Mouse (Mus musculus) splenic B cell, adult 2 months (primary cell): ENCODE measurements around the gene Wbp2.

Experiments
- DNase-seq: peaks from one replicate; pipeline ENCODE4 v3.0.0-alpha.2; 2011; ENCODE audit warnings: low read depth, low spot score
- H3K27me3 ChIP-seq: 2 replicates; pipeline ENCODE4 v1.6.1; 2012; ENCODE audit warnings: mild to moderate bottlenecking, low read length, moderate library complexity, mixed read lengths; ENCODE audit not compliant: control insufficient read depth, poor library complexity, insufficient read depth, severe bottlenecking
- H3K36me3 ChIP-seq: 2 replicates; pipeline ENCODE4 v1.6.1; 2012; ENCODE audit warnings: mild to moderate bottlenecking, low read length, moderate library complexity, mixed read lengths; ENCODE audit not compliant: control insufficient read depth, poor library complexity, insufficient read depth, severe bottlenecking

Gene Wbp2

DNA sequence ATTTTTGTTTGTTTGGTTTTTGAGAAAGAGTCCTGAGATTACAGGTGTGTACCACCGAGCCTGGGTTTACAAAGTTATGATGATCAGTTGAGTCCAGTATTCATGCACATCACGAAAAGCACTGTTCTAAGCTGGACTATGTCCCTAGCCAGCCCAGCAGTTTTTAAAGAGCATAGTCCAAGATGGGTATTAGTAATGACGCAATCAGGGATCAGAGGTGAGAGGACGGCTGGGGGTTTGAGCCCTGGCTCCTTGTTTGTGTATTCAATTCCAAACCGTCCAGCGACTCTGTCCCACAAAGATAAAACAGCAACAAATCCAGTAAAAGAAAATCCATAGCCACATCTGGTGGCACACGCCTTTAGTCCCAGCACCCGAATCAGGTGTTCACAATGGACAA is 1.4 kb upstream of the Wbp2 start:
- no peak for DNase-seq
- H3K27me3 ChIP-seq = no peaks in the 10 kb centered on the region
- H3K36me3 ChIP-seq = no peaks in the 10 kb centered on the region; the same call in none of the 2 replicates

DNA sequence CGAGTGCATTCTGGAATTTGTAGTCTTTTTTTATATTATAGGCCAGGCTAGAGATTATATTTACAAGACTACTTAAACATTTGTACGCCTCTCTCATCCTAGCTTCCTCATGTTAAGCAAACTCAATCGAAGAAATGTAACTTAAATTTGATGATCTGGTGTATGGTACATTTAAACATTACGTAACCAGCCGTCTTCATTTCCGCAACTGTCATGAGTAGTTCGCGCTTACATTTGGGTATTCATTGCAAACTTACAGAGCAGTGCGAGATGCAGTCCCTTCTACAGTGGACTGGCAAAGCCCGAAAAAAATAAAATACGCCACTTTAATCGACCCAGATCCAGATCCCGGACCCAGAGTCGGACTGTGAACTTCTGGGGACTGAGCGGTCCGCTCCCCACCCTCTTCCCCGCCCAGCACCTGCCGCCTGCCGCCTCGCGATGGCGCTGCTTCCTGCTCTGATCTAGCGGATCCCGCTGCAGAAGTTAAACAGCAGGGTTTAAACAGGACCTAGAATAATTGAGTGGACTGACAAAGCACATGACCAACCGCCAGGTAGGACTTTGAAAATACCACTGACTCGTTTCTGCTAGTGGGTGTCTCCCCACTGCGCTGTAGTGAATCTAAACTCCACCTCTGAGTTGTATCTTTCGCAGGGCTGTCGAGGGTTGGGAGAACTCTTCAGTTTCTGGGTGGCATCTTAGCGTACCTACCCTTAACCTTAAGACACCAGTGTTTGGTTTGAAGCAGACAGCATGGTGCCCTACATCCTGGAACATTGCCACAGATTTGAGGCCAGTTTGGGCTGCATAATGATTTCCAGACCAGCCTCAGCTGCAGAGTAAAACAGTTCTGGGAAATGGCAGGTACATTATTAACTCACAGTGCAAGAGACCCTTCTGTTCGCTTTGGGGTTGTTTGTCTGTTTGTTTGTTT is 667 bp upstream of the Wbp2 start:
- H3K36me3 ChIP-seq = no peaks in the 10 kb centered on the region; the same call in none of the 2 replicates
- no peaks in the 10 kb centered on the region for H3K27me3 ChIP-seq
- peak; percentile 91 for DNase-seq

GRCm38 (mm10) chr11:116084166-116084565 is 2.6 kb downstream of the Wbp2 start:
- peaks cover 15% of the 10 kb centered on the region for H3K36me3 ChIP-seq
- DNase-seq = no peak
- no peaks in the 10 kb centered on the region for H3K27me3 ChIP-seq

DNA sequence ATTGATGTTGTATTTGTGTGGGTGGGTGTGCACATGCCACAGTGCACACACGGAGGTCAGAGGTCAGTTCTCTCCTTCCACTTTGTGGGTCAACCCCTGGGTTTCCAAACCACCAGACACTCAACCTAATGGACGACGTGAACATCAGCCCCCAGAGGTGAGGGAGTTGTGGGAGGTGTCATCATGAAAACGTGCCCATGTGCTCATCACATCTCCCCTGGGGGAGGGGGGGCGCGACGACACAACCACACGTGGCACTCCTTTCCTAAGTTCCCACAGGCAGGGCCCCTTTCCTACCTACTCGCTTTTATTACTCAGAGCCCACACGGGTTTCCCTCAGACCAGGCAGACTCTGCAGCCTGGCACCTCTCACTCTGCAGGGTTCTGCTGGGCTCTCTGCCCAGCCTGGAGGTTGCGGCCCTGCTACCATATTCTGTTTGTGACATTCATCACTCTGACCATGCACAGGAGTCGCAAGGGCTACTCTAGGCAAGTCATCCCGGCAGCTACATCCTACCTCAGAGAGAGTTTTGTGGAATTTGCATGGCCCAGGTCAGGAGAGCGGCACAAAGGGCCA is 3.6 kb downstream of the Wbp2 start:
- no peak for DNase-seq
- Histone ChIP-seq H3K36me3 (peaks cover 15% of the 10 kb centered on the region), H3K27me3 (no peaks in the 10 kb centered on the region)

- H3K36me3 ChIP-seq = peaks cover 15% of the 10 kb centered on the region
- DNase-seq = peak; percentile 83
These were observed 5.7 kb downstream of the Wbp2 start for GRCm38 (mm10) chr11:116081081-116081480.

DNA sequence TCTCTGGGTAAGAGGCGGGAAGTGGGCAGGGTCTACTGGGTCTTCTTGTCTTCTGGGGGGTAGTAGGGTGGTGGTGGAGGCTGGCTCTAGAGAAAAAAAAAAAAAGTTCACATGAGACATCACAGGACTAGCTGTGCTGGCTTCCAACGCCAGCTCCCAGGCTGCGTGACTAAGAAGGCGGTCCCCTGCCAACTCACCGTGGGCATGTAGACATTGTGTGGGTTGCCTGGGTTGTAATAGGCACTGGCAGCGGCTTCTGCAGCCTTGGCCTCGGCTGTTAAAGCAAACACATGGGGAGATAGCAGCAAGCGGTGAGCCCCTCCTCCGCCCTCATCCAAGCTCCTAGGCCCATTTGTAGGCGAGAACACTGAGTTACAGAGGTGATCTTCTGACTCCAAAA is 7.3 kb downstream of the Wbp2 start:
- H3K27me3 ChIP-seq = no peaks in the 10 kb centered on the region
- peaks cover 17% of the 10 kb centered on the region for H3K36me3 ChIP-seq
- no peak for DNase-seq

More at GRCm38 (mm10) chr11:116081081-116081480, 5.7 kb downstream of the Wbp2 start:
- no peaks in the 10 kb centered on the region for H3K27me3 ChIP-seq

DNA sequence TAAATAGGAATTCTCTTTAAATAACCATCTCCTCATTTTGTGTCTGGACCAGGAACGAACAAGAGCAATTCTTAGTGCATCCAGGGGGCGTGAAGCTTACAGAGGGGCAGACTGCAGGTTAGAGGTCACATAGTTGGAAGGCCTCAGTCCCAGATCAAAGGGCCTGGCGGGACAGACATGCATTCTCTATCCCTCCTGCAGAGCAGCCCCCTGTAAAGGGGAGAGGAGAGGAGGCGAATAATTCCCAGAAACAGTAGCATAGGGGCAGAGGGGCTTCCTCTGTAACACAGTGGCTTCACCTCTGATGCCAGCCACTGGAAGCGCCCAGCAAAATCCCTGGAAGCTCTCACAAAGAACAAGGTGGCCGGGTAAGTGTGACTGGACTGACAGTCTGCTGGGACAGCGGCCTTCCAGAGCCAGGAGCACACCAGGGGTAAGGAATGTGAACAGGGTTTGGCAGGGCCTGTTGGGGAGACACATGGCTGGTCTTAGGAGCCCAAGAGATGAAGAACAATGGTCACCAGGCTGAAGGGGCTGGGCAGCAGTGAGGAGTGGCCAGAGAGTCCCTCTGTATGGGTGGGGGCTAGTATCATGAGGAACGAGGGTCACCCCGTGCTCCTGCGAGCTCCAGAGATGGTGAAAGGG is 8.0 kb downstream of the Wbp2 start:
- Histone ChIP-seq H3K36me3 (peaks cover 17% of the 10 kb centered on the region), H3K27me3 (no peaks in the 10 kb centered on the region)
- no peak for DNase-seq

DNA sequence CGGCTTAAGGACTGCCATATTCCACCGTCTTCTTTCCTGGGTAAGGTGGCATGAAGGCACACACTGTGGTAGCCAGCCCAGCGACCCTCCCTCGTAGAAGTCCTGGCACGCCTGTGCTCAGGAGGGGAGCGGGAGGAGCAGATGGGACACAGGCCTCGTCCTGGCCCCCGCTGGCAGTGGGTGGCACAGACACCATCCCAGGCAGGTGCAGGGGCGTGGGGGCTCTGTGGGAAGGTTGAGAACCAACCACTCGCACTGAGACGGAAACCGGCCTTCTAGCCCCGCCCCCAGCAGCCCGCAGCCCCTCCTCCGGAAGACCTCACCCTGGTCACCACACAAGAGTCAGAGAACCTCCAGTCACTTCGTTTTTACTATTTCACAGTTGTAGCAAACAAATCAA is 8.6 kb downstream of the Wbp2 start:
- Histone ChIP-seq H3K36me3 (peaks cover 17% of the 10 kb centered on the region), H3K27me3 (no peaks in the 10 kb centered on the region)
- peak; percentile 84 for DNase-seq

GRCm38 (mm10) chr11:116077446-116078204 is 9.2 kb downstream of the Wbp2 start, which contains the start of gene Unc13d:
Unc13d (minus strand) TSS chr11:116077961.
- H3K27me3 ChIP-seq = no peaks in the 10 kb centered on the region
- peaks cover 17% of the 10 kb centered on the region for H3K36me3 ChIP-seq
- peak; percentile 66 for DNase-seq

- DNase-seq = peak; percentile 45
- H3K27me3 ChIP-seq = no peaks in the 10 kb centered on the region
- peaks cover 17% of the 10 kb centered on the region for H3K36me3 ChIP-seq
These were observed 10.0 kb downstream of the Wbp2 start for GRCm38 (mm10) chr11:116076836-116077235.

DNA sequence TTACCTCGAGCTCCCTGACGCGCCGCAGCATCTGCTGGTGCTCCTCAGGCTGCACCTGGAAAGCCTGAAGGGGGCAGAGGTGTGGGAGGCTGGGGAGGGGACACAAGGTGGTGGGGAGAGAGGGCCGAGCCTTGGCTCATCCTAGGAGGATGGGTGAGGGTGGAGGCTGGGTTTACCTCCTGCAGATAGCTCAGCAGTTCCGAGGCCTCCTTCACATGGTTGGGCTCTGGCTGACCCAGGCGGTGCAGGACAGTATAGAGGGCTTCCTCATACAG is 10.6 kb downstream of the Wbp2 start:
- no peak for DNase-seq
- Histone ChIP-seq H3K36me3 (peaks cover 15% of the 10 kb centered on the region), H3K27me3 (no peaks in the 10 kb centered on the region)

DNA sequence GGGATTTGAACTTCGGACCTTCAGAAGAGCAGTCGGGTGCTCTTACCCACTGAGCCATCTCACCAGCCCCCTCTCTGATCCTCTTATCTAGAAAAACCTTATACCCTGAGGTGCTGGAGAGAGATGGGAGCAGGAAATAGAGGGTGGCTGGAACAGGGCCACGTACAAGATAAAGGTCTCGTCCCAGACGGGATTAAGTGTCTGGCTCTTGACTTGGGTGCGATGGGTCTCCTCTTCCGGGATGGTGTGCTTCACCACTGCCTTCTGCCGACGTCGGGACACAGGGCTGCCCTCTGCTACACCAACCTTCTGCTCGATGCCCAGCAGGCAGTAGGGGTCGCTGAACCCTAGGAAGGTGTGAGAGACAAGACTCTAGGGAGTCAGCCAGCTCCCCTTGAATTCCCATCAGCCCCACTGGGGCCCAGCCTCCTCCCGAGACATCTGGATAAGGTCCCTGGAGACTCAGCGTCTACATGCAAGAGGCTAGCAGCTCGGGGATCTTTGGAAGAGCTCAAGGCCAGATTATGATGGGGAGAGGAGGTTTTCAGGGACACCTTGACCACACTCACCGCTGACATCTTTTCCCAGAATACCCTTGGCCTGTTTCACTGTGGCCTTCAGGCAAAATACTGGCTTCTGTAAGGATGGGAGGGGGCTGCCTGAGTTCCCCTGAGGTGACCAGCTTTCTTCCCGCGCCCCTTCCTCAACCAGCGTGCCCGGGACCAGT is 11.1 kb downstream of the Wbp2 start:
- peaks cover 11% of the 10 kb centered on the region for H3K36me3 ChIP-seq
- H3K27me3 ChIP-seq = no peaks in the 10 kb centered on the region
- no peak for DNase-seq

DNA sequence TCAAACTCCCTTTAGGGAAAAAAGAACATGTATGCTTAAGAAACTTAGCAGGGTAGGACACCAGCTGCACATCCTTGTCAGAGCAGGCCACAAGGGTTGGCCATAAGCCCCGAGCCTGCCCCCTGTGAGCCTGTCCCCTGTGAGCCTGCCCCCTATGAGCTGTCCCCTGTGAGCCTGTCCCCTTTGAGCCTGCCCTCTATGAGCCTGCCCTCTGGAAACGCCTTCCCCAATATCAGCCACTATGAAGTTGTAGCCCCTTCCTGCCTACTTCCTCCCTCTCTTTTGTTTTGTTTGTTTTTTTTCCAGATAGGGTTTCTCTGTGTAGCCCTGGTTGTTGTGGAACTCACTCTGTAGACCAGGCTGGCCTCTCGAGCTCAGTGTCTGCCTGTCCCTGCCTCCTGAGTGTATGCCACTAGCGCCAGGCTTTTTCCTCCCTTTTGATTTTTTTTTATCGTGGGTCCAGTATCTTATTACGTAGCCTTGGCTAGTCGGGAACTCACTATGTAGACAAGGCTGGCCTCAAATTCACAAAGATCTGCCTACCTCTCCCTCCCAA is 12.3 kb downstream of the Wbp2 start:
- Histone ChIP-seq H3K27me3 (no peaks in the 10 kb centered on the region), H3K36me3 (peaks cover 7% of the 10 kb centered on the region; the same call in 1 of the 2 replicates)
- DNase-seq = no peak

GRCm38 (mm10) chr11:116072608-116073007 is 14.2 kb downstream of the Wbp2 start:
- Histone ChIP-seq H3K27me3 (no peaks in the 10 kb centered on the region), H3K36me3 (peaks cover 4% of the 10 kb centered on the region)
- no peak for DNase-seq
